Mouse (Mus musculus): Measurements from ENCODE around the gene Ush1g.

Ush1g gene

DNA sequence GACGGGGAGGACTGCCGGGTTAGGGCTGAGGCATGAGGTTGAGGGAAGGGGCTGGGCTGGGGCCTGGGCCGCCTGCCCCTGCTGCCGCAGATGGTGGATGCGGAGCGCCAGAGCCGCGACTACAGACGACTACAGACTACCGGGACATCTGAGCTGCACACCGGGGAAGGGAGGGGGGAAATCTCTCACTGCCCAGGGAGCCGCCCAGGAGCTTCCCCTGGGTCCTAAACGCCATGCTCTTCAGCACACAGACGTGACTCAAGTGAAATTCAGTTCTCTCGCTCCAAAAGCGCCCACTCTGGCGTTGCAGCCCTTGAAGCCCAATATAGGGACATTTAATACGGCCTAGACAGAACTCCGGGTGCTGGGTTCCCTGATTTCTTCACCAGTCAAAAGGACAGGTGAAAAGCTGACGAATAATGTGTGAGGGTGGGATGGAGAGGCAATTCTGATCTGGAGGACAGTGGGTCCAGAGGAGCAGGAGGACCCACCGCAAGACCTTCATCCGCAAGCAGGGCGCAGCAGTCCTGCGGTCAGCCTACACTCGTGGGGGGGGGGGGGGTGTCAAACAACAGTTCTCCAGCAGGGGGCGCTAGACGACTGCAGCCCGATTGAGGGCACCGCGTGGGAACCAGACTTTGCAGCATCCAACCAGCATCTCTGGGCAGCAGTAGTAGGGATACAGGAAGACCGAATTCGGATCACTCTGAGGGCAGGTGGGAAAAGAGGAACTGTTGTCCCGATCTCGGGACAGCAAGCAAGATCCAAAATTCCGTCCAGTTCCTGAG is at the start of gene Ush1g:
Gene Ush1g, minus strand, starts transcription at position 136 of the 788 bp plus-strand sequence.
- peak; percentile 18 for DNase-seq (ENCODE audit: low spot score)

DNA sequence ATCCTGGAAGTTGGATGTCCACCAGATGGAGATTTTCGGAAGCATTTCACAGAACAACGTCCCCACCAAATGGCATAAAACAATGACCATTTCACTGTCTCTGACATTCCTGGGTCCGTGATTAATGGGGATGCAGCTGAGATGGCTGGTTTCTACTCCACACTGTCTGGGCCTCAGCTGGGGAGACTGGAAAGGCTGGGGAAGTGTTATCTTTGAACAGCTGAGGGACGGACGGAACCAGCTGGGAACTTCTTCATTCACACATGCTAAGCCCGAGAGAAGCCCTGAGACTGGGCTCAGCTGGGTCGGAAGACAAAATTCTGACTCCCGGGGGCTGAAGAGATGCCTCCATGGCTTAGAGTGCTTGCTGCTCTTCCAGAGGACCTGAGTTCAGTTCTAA is 49.5 kb upstream of the Ush1g start:
- no peak for DNase-seq (ENCODE audit: low spot score)

DNA sequence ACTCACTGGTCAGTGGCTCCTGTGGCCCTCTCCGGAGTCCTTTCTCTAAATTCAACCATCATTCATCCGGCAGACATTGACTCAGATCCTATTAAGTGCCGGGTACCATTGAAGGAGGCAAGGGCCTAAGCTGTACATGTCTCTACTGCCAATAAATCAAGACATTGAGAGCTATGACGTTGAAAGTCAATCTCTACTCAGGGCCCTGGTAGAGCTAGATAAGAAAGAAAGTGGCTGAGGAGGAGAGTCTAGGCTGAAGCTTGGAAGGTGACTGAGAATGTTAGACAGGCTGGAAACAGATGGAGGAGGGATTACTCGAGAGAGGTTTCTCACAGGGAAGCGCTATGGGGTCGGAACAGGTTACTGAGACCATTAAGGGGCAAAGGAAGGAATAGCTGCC is 48.5 kb upstream of the Ush1g start:
- no peak for DNase-seq (ENCODE audit: low spot score)

DNA sequence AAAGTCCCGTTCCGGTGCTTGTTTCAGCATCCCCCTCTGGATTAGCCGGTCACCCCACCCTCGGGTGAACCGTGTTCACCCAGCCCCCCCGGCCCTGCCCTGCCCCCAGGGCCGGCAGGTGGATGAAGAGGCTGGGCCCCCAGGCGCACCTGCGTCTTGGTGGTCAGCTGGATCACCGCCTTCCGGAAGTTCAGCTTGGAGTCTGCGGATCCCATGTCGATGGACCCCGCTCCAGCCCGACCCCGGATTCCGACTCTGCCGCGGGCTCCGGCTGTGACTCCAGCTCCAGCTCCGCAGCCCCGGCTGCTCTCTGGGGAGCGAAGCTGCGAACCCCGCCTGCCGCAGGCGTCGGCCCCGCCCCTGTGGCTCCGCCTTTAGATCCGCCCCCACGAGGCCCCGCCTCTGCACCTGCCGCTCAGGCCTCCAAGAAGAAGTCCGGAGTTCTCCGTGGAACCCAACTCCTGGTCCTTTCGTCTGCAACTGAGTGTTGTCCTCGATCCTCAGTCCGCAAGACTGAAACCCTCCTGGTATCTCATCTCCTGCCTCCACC is 45.6 kb upstream of the Ush1g start, which contains the start of gene Hid1:
Gene Hid1, minus strand, starts transcription at position 362 of the 550 bp plus-strand sequence.
- DNase-seq (ENCODE audit: low spot score) = peak; percentile 85

DNA sequence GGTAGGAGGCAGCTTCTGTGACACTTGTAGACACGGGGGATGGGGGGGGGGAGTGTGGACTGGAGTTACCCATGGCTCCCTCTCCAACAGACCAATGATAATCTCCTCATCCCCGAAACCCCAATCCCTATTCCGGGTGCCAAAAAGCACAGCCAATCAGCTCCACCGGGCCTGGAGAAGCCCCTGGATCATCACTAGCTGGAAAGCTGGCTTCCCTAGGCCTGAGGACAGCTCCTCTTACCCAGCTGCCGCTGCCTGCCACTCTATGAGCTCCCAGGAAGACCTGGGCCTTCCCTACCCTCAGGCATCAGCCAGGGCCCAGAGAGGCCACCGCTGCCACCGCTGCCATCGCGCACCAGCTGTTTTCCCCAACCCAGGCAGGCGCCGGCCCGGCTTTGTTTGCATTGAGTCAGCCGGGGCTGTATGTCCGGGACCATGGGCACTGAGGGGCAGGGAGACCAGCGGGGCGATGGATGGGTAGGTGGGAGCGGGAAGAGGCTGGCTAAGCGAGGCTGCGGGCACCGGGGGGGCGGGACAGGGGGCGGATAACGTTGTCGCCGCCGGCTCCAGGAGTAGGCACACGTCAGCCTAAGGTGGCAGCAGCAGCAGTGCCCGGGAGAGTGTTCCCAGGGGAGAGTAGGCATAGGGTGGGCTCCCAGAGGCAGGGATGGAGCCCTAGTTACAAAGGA is 45.0 kb upstream of the Ush1g start:
- no peak for DNase-seq (ENCODE audit: low spot score)

DNA sequence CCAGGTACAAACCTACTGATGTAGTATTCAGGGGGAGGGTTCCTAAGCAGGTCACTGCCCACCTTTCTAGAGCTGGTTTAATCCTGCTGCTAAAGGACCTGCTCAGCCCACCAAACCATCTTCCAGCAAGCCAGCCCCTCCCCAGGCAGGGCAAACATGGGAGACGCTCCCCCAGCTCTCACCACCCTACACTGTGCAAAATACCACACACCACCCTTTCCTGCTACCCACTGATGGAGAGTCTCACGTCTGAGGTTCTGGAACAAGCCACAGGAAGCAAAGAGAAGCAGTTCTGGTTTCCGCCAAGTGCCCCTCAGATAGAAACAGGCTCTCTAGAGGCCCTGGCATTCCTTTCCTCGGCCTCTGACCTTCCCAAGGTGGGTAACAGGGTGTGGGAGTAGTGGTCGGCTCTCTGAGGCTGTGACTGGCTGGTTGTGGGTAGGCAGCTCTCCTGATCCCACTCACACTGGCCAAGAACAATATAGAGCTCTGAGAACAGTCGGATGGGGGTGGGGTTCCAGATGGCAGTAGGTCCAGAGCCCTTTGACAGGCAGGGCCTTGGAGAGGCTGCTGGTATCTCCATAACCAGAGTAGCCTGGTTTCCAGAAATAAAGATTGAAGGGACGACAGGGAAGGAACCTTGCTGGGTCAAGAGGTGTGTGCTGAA is 44.3 kb upstream of the Ush1g start:
- no peak for DNase-seq (ENCODE audit: low spot score)

DNA sequence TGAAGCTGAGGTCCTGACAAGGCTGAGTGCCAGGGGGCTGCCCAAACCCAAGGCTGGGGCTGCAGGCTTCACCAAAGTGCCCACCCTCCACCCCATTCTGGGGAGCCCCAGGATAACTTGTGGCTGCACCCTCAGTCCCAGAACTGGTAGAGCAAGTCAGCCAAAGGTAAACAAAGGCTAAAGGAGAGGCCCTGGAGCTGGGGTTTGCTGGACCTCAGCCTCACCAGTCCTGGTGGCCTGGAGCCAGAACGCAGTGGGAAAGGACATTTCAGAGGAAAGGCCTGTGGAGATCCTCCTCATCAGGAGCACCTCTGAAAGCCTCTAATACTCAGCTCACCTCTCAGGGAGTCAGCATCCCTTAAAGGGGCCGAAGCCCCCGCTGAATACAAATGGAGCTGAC is 42.3 kb upstream of the Ush1g start:
- peak; percentile 47 for DNase-seq (ENCODE audit: low spot score)

DNA sequence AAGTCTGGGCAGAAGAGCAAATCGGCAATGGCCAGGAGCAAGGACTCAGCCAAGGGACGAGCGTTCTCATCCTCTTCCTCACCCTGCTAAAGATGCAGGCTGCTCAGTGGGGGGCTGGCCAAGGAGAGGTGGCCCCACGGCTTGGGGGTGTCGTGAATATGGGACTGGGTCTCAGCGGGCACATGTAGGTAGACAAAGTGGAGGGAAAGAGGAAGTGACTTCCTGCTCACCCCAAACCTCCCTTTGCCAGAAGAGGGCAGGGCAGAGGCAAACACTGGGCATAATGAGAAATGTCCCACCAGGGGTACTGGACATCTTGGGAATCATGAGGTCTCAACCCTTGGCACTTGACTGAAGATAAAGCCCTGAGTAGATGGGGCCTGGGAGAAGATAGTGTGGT is 37.9 kb upstream of the Ush1g start:
- no peak for DNase-seq (ENCODE audit: low spot score)

DNA sequence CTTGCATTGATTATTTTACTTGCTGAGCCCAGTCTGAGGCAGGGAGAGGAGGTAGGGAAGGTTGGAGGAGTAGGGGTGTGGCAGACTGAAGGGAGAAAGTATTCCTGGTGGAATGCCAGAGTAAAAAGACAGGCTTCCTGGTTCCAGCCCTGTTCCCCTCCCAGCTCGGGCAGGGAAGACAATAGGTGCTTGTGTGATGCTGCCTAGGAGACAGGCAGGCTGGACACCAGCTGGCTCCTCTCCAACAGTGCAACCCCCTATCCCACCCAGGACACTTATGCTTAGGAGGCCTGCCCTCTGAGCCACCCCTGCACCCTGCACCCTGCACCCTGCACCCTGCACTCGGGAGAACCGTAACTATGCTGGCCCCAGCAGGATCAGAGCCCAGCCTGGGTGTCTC is 37.5 kb upstream of the Ush1g start:
- DNase-seq (ENCODE audit: low spot score) = peak; percentile 29

DNA sequence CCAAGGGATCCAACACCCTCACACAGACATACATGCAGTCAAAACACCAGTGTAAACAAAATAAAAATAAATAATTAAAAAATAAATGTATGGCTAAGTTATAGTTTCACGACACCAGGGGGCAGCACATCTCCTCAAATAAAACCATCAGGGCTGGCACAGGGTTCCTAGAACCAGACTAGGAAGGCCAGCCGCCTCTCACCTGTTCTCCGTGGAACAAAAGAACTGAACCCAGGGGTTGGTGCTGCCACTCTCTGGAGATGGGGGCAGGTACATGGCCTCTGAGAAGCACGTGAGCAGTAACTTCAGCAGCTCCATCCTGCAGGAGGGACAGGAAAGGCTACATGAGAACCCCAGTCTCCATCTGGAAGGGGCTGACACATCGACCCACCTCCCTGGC is 36.6 kb upstream of the Ush1g start:
- peak; percentile 75 for DNase-seq (ENCODE audit: low spot score)

DNA sequence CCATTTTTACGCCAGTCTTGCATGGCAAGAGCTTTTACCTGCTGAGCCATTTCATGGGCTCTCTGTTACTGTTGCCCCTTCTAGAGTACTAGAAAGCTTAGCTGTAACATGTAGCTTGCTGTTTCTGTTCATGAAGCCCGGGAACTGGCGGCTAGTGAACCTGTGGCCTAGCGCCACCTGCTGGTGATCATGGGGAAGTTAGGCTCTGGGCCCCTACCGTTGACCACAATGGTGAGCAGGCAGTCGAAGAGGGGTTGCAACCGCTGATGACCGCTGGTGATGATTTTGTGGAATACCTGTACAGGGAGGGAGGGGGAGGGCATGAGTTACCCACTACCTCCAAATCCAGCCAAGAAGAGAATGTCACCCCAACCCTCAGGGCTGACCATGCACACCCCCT is 32.3 kb upstream of the Ush1g start:
- DNase-seq (ENCODE audit: low spot score) = peak; percentile 71

DNA sequence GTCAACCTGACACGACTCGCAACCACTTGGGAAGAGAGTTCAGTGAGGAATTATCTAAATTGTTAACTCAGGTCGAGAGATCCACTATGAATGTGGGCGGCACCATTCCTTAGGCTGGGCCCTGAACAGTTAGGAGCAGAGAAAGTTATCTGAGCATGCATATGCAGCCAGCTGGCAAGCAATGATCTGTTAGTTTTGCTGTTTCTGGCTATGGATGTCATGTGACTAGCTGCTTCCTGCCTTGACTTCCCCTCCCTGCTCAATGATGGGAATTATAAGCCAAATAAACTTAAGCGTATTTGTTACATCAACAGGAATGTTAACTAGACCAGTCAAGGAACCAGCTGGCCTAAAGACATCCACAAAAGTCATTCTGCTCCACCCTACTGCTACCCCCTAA is 31.5 kb upstream of the Ush1g start:
- no peak for DNase-seq (ENCODE audit: low spot score)

DNA sequence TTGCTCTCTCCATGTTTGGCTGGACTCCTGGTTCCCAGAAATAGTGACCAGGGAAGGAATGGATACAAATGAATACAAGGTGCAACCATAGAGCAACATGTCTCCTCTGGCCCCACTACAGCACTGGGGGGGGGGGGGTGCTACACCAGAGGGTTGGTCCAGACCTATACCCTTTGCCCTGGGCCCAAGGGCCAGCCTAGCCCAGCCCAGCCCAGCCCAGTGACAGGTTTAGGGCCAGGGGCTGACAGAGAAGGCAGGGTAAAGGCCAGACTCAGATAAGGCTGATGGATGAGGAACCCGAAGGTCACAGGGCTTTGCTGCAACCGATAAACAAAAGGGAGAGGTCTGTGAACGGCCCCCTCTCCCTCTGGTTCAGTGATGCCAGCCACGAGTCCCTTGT is 28.1 kb upstream of the Ush1g start:
- no peak for DNase-seq (ENCODE audit: low spot score)

DNA sequence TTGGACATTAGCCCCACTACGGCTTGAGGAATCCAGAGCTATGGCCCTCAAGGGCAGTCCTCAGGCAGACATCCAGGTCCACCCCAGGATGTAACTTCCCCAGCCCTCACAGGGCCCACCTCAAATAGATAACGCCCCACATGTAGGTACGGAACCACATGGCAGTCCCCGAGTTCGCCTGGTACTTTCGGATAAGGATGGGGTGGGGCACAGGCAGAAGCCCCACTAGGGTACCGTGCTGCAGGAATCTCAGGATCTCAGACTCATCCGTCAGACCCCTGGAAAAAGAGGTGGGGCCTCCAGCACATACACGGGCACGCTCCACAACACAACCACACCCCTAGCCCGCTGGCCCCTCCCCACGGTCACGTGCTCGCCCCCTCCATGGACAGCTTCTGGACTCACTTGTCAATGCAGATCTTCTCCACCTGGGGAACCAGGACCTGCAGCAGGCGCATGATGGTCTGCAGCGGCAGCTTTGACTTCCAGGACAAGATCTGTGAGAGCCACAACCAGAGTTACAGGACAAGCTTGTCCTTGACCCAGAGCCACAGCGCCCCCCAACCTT is 26.9 kb upstream of the Ush1g start:
- no peak for DNase-seq (ENCODE audit: low spot score)

DNA sequence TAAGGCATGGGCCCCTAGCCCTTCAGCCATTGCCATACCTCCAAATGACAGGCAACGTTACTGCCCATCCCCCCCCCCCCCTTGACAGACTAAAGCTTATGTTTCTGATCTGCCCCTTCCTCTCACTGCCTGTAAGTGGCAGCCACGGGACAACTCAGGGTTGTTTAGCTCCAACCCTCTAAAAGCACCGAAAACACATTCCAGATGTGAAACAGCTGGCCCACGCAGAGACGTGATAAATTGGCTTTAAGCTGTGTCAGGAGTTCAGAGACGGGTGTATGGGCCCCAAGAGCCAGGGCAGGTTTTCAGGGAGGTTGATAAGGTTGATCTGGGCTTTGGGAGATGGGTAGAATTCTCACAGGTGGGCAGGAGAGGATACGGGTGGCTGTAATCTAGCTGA is 23.7 kb upstream of the Ush1g start:
- no peak for DNase-seq (ENCODE audit: low spot score)

DNA sequence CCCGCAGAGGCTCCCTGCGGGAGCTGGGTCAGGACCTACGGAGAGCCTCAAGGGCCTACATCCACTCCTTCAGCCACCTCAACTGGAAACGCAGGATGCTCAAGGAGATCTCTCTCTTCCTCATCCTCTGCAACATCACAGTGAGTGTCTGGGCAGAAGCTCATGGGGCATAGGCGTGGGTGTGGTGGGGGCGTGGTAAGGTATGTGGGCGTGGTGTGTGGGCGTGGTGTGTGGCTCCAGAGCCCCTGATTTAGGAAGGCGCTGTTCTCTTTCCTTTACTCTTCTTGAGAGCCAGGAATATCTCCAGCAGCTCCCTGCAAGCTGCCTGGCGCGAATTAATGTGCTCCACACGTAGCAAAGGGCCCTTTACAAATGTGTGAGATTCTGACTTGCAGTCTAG is 23.1 kb upstream of the Ush1g start:
- no peak for DNase-seq (ENCODE audit: low spot score)

DNA sequence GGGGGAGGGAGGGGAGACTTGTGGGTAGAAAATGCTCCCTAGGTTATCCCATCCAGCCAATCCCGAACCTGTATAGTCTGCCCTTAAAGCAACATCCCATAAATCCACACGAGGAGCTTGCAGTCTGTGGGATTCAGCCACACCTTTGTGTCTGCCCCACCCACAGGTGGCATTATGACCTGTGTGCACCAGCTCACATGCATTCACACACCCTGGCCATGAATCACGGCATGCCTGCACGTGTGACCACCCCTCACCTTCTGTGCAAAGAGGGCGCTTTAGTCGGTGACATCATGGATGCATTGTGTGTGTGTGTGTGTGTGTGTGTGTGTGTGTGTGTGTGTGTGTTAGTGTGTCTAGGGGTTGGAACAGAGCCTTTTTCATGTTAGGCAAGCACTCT is 20.0 kb upstream of the Ush1g start:
- no peak for DNase-seq (ENCODE audit: low spot score)

DNA sequence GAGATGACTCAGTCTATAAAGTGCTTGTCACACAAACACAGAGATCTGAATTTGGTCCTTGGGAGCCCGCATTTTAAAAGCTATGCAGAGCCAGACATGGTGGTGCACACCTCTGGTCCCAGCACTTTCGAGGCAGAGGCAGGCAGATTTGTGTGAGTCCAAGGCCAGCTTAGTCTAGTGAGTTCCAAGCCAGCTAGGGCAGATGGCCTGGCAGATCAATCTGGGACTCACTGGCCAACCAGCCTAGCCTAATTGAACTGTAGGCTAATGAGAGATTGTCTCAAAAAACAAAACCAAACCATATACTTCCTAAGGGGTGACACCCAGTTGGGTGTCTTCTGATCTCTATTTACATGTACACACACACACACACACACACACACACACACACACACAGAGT is 19.4 kb upstream of the Ush1g start:
- DNase-seq (ENCODE audit: low spot score) = no peak

DNA sequence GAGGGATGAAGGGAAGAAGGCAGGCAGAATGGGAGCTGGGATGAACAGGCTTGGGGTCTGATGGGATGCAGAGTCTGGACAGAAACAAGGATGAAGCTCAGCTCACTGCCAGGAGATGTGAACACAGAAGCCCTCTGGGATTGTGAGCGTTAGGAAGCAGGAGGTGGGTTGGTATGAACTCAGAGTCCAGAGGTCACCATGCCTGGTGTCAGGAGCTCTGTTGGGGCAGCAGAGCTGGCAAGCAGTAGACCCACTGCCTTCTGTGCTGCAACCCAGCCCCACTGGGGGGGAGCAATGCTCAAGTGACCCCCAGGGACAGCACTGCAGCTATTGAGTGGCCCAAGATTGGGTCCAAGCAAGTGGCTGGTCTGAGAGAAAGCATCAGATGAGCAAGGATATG is 16.0 kb upstream of the Ush1g start:
- no peak for DNase-seq (ENCODE audit: low spot score)

DNA sequence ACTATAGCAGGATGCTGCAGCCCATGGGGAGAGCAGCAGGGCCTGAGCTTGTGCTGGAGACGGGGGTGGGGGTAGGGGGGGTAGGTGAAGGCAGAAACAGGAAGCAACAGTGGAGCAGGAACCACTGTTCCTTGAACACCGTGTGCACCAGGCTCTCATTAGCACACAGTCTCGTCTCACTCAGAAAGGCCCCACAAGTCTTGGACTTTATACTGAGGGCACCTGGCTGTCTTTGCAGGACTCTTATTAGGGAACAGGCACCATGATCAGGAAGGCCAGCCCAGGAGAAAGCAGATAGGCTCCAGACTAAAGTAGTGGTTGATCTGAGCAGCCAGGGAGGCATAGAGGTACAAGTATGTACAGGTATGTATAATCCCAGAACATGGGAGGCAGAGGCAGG is 15.5 kb upstream of the Ush1g start:
- no peak for DNase-seq (ENCODE audit: low spot score)

DNA sequence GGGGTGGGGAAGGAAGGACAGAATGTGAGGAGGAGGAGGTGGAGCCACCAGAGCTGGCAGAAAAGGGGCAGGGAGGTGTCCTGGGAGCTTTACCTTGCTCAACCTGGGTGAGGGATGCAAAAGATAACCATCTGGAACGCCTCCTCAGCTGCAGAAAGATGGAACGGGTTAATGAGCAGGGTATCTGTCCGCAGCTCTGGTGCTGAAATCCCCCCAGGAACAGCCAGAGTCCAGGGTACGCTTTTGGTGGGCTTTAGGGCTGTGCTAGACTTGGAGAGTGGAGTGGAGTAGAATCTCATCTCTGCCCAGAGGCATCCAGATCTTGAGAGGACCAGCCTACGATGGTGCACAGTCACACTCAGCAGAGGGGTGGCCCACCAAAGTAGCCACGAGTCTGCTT is 14.3 kb upstream of the Ush1g start:
- no peak for DNase-seq (ENCODE audit: low spot score)

DNA sequence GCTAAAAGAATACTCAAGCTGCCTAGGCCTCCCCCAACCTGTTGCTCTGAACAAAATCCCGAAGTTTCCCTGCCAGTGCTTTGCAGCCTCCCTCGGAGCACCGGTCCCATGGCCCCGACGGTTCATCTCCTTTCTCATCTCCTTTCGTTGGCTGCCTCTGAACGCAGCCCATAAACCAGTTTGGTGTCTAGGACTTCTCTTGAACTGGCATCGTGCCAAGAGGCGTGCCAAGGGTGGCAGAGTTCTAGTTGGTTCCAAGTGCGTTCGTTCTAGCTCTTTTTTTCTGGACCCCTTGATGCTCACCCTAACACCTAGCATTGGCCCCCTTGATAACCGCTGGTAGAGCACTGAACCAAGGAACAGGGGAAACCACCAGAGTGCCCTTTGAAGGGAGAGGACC is 13.4 kb upstream of the Ush1g start:
- DNase-seq (ENCODE audit: low spot score) = no peak

DNA sequence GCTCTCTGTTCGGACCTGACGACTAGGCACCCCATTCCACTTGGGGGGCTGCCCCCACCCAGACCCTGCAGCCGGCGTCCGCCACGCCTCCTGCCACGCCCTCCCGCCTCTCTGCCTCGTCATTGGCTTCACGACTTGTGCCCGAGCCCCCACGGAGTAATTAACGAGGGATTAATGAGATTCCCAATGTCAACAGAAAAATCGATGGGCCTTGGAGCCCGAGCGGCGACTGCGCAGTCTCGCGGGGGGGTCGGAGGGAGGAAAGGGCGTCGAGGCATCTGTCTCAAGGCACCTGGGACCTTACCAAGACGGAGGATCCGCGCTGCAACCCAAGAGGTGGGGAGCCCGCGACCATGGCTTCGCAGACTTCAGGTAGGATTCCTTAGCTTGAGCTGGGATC is 12.7 kb upstream of the Ush1g start, which contains the start of gene Otop3:
Gene Otop3, plus strand, starts transcription at position 201 of the 400 bp plus-strand sequence.
- DNase-seq (ENCODE audit: low spot score) = no peak

Data from lung, postnatal 25 days (tissue).